Mouse (Mus musculus): Measurements from ENCODE around the gene Myh15.

DNA sequence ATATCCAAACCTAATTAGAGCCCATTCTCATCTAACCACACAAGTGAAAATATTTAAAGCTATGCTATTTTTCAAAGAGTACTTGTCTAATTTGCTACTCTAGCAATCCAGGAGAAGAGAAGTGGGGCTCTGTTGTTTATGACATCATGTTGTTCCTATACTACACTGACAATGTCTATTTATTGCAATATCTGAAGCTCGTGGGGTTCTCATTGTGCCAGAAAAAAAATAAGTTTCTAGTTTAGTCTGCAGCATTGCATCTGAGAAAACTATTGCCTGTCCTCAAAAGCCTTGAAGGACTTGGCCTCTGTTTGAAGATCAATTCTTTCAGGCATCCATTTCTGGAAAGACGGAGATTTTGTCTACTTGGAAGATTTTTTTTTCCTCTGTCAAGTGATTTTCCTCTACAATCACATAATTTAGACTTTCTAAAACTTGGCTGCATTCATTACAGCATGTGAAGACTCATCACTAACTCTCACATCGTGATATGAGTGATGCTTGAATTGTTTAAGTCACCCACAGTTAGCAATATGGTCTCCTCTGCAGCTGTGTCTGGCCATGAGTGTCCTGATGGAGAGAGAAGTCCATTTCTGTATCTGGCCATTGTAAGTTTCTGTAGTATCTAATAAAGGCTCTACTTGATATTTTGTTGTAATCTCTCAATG is 16.6 kb upstream of the Myh15 start:
- TF ChIP-seq CTCF (conservative IDR thresholded peaks at IDR 0.05 in 1 of 2, IDR thresholded peaks at IDR 0.05 in 1 of 2; ENCODE audit: low read depth in 2 of 2, low read length in 2 of 2) = no peak
- no peak for TF ChIP-seq POLR2A (IDR thresholded peaks at IDR 0.05; ENCODE audit: low read depth, low read length)
- no peak for TF ChIP-seq ZC3H11A (IDR thresholded peaks at IDR 0.05; ENCODE audit: low read depth, low read length)
- TF ChIP-seq MAX (IDR thresholded peaks at IDR 0.05; ENCODE audit: low read length) = no peak
- TF ChIP-seq ETS1 (conservative IDR thresholded peaks at IDR 0.05; ENCODE audit: low read depth, low read length) = no peak
- no peak for TF ChIP-seq SMC3 (IDR thresholded peaks at IDR 0.05; ENCODE audit: low read depth, low read length)
- no peak for TF ChIP-seq MAFK (IDR thresholded peaks at IDR 0.05; ENCODE audit: insufficient replicate concordance, low read length)
- no peak for TF ChIP-seq CHD2 (IDR thresholded peaks at IDR 0.05; ENCODE audit: low read length)
